Mouse (Mus musculus) hindbrain, embryonic 12.5 days (tissue): ENCODE results near the gene Smpdl3a. TPM values are rescaled to one million over a fixed set of nuclear protein-coding genes. Genes with fewer than 3 reads are reported as not detected.

Source experiments
- ATAC-seq: fragments of 200-750 bp; cut with Nextera tagmentation; 2 replicates; pipeline ENCODE4 v1.8.0; 2017; ENCODE audit warnings: moderate TSS enrichment; ENCODE audit not compliant: low FRiP score
- H3K27ac ChIP-seq: fragments of 300-500 bp; sonication (generic); 2 replicates; pipeline ENCODE4 v1.5.1; 2016; ENCODE audit warnings: mild to moderate bottlenecking
- H3K27me3 ChIP-seq: fragments of 300-500 bp; sonication (generic); 2 replicates; pipeline ENCODE4 v1.6.1; 2016; ENCODE audit warnings: mild to moderate bottlenecking
- H3K36me3 ChIP-seq: fragments of 300-500 bp; sonication (generic); 2 replicates; pipeline ENCODE4 v1.6.1; 2016; ENCODE audit warnings: mild to moderate bottlenecking
- H3K4me1 ChIP-seq: fragments of 300-500 bp; sonication (generic); 2 replicates; pipeline ENCODE4 v1.6.1; 2016
- H3K4me2 ChIP-seq: fragments of 300-500 bp; sonication (generic); replicated peaks from 2 replicates; pipeline ENCODE4 v1.6.1; 2016; ENCODE audit warnings: mild to moderate bottlenecking
- H3K4me3 ChIP-seq: fragments of 300-500 bp; sonication (generic); 2 replicates; pipeline ENCODE4 v1.5.1; 2016; ENCODE audit warnings: mild to moderate bottlenecking
- H3K9ac ChIP-seq: fragments of 300-500 bp; sonication (generic); 2 replicates; pipeline ENCODE4 v1.6.1; 2016; ENCODE audit warnings: mild to moderate bottlenecking, moderate library complexity
- H3K9me3 ChIP-seq: fragments of 300-500 bp; sonication (generic); replicated peaks from 2 replicates; pipeline ENCODE4 v1.6.1; 2016; ENCODE audit warnings: mild to moderate bottlenecking
- WGBS: fragments of 180-500 bp; shearing (Covaris S2); methylation state at CpG from one replicate; pipeline ENCODE4 v1.1.7; 2016; 5-methylcytosine and 5-hydroxymethylcytosine counted together
- polyA plus RNA-seq: library from polyadenylated mRNA; unstranded; fragments of >200 nt; fragmentation: Nextera tagmentation; extraction: Ambion mirVana; gene quantifications from 2 replicates; pipeline ENCODE4 v1.2.1, GENCODE M21; 2016

Smpdl3a gene
- polyA plus RNA-seq, 1 experiment from 2014 or later: 17.1 TPM

DNA sequence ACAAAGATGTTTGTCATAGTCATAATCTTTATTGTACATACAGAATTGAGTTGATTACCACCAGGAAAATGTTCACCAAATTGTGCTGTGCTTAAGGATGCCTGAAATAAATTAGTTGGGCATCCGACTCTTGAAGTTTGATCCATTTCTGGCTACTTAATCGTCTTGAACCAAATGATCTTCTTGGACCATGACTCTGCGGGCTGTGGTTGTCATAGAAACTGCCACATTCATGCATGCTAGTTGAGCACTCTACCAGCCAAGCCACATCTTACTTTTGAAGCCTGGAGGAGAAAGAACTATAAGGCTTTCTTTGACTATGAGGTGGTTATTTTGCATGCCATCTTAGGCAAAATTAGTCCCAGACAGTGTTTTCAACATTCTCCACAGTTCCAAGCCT, 35.5 kb downstream of the Smpdl3a start:
- no peak for ATAC-seq
- H3K27ac ChIP-seq: no peak overlapping the region
- no peak overlapping the region for H3K4me3 ChIP-seq
- WGBS: 66% methylated on average over 3 of the region's 3 CpGs
- no peak overlapping the region for H3K9ac ChIP-seq
- H3K36me3 ChIP-seq: no peaks in the 10 kb centered on the region
- no peak overlapping the region for H3K4me2 ChIP-seq
- peaks cover 4% of the 10 kb centered on the region; the same call in 1 of the 2 replicates for H3K4me1 ChIP-seq
- H3K9me3 ChIP-seq: no peaks in the 10 kb centered on the region
- H3K27me3 ChIP-seq: peaks cover 3% of the 10 kb centered on the region; the same call in 1 of the 2 replicates

DNA sequence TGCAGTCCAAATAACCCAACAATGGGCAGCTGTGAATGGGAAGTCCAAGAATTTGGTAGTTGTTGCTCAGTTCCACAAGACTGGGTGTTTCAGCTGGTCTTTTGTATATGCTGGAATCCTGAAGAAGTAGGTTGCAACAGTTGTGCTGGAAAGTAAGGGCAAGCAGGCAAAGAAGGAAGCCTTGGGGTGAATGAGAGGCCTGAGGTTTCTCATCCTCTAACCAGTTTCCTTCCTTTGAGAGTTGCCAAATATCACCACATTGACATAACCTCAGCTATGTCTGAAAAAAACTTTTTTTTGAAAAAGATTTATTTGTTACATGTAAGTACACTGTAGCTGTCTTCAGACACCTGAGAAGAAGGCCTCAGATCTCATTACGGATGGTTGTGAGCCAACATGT, 41.0 kb downstream of the Smpdl3a start:
- no peak for ATAC-seq
- H3K9ac ChIP-seq: no peak overlapping the region
- H3K36me3 ChIP-seq: no peaks in the 10 kb centered on the region
- H3K27me3 ChIP-seq: 0 out of 2 replicates have a peak, but pooled peaks cover 3% of the 10 kb centered on the region
- WGBS: 100% methylated on average over 1 of the region's 1 CpGs
- H3K4me2 ChIP-seq: no peak overlapping the region
- no peak overlapping the region for H3K27ac ChIP-seq
- H3K4me3 ChIP-seq: no peak overlapping the region
- H3K4me1 ChIP-seq: no peaks in the 10 kb centered on the region
- no peaks in the 10 kb centered on the region for H3K9me3 ChIP-seq

DNA sequence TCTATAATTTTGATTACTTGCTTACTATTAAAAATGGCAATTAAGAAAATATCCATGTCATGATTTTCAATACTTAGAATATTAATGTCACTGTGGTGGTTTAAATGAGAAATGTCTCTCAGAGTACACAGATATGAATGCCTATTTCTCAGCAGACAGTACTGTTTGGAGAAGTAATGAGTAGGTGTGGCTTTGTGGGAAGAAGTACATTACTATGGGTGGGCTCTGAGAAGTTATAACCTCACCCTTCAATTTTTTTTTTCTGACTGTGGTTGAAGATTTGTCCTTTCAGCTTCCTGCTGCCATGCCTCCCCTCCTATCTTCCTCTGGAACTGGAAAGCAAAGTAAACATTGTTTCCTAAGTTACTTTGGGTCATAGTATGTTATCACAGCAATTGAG, 41.8 kb downstream of the Smpdl3a start:
- H3K9me3 ChIP-seq: no peaks in the 10 kb centered on the region
- no peak overlapping the region for H3K27ac ChIP-seq
- H3K4me1 ChIP-seq: no peaks in the 10 kb centered on the region
- no peak overlapping the region for H3K4me3 ChIP-seq
- ATAC-seq: no peak
- H3K27me3 ChIP-seq: peaks cover 3% of the 10 kb centered on the region; the same call in 1 of the 2 replicates
- no peaks in the 10 kb centered on the region for H3K36me3 ChIP-seq
- H3K9ac ChIP-seq: no peak overlapping the region
- H3K4me2 ChIP-seq: no peak overlapping the region

DNA sequence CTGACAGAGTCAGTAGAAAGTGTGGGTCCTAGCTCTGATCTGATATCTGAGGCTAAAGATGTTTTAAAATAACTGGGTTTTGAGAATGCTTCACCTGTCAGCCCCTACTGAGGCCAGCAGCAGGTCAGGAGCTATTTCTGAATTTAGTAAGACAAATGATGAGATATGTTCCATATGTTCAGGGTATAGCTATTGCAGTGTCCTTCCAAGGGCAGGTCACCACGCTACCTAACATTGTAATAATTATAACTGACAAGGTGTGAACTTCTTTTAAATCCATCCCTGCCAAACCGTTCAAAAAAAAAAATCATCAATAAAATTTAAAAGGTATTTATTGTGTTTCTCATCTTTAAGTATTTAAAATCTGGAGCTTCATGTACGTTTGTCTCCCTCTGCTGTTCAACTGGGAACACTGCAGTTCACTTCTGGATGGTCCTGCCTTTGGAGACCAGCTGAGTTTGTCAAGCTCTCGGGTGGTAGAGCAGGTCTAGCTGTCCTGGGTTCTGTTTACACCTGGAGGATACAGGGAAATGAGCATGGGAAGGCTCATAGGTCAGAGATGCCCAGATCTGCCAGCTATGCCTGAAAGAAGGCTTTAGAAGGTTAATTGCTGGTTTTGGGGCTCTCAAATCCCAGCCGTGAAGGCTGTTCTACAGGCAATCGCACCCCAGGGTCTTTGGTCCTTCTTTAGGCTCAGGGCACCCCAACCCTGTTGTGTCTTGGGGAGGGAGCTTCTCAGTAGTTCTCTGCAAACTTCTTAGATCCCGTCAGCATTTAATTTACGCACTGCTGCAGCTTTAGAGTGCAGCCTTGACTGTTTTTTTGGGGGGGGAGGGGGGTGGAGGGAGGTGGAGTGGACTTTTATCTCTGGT, 47.7 kb downstream of the Smpdl3a start:
- Histone ChIP-seq H3K27ac (no peak overlapping the region), H3K4me2 (no peak overlapping the region), H3K27me3 (no peaks in the 10 kb centered on the region; the same call in 1 of the 2 replicates), H3K36me3 (no peaks in the 10 kb centered on the region), H3K9ac (no peak overlapping the region), H3K4me3 (no peak overlapping the region), H3K9me3 (no peaks in the 10 kb centered on the region), H3K4me1 (no peaks in the 10 kb centered on the region)
- WGBS: 39% methylated on average over 8 of the region's 8 CpGs
- peak; percentile 74 for ATAC-seq

DNA sequence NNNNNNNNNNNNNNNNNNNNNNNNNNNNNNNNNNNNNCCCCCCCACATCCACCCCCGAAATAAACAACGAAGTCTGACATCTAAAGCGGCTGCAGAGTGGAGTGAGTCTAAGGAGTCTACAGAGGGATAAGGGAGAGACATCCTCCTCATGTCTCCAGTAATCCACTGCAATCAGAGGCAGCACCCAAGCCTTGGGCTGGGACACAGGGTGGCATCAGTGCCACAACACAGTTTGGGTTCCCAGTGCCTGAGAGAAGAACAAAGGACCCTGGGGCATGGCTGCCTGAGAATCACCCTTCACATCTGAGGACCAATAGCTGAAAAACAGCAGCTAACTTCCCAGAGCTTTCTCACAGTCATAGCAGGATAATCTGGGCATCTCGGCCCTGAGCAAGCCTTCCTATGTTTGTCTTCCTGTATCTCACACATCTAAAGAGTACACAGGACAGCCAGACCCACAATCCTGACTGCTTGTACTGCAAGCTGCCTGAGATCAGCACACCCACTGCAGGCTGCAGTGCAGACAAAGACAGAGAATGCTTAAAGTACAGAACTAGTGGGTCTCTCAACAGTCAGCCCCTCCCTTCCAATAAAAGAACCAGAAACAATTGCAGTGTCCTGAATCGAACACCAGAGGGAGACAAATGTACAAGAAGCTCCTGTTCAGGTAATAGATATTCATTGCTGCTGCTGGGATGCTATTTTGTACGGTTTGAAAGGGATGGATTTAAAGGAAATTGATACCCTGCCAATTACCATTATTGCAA, 54.0 kb downstream of the Smpdl3a start:
- Histone ChIP-seq H3K9me3 (no peaks in the 10 kb centered on the region), H3K27ac (no peak overlapping the region), H3K36me3 (no peaks in the 10 kb centered on the region), H3K4me1 (no peaks in the 10 kb centered on the region), H3K4me2 (no peak overlapping the region), H3K9ac (no peak overlapping the region), H3K4me3 (no peak overlapping the region), H3K27me3 (no peaks in the 10 kb centered on the region)
- 39% methylated on average over 4 of the region's 6 CpGs for WGBS
- ATAC-seq: peak; percentile 80

Other genes with a start within 250 kb of the Smpdl3a start
- 1.7 and 3.6 TPM in 2 replicates for gene Pkib, start 162.4 kb upstream of the Smpdl3a start, polyA plus RNA-seq
- gene Fabp7, start 9.5 kb upstream of the Smpdl3a start, polyA plus RNA-seq: 1,425 and 1,599 TPM in 2 replicates